Mouse (Mus musculus) heart, embryonic 11.5 days (tissue): ENCODE measurements around the gene Pttg1. TPM values are rescaled to one million over a fixed set of nuclear protein-coding genes. Genes with fewer than 3 reads are reported as not detected.
A peak's percentile ranks its signal among the peaks of the same experiment; 100 is the strongest.

ENCODE experiments used
- ATAC-seq: fragments of 200-750 bp; cut with Nextera tagmentation; replicated peaks from 2 replicates; pipeline ENCODE4 v1.8.0; 2017; ENCODE audit warnings: moderate library complexity; ENCODE audit not compliant: insufficient number of reproducible peaks, low FRiP score, low TSS enrichment
- H3K27ac ChIP-seq: fragments of 300-500 bp; sonication (generic); 2 replicates; pipeline ENCODE4 v1.5.1; 2014; ENCODE audit warnings: mild to moderate bottlenecking, low read depth, low read length
- H3K27me3 ChIP-seq: fragments of 300-500 bp; sonication (generic); 2 replicates; pipeline ENCODE4 v1.6.1; 2014; ENCODE audit warnings: mild to moderate bottlenecking, low read length, mixed read lengths; ENCODE audit not compliant: control insufficient read depth, insufficient read depth
- H3K36me3 ChIP-seq: fragments of 300-500 bp; sonication (generic); 2 replicates; pipeline ENCODE4 v1.6.1; 2014; ENCODE audit warnings: mild to moderate bottlenecking, low read length, moderate library complexity, mixed read lengths; ENCODE audit not compliant: control insufficient read depth, insufficient read depth
- H3K4me1 ChIP-seq: fragments of 300-500 bp; sonication (generic); 2 replicates; pipeline ENCODE4 v1.6.1; 2014; ENCODE audit warnings: low read length; ENCODE audit not compliant: control insufficient read depth, insufficient read depth
- H3K4me2 ChIP-seq: fragments of 300-500 bp; sonication (generic); 2 replicates; pipeline ENCODE4 v1.6.1; 2014; ENCODE audit warnings: mild to moderate bottlenecking, moderate library complexity
- H3K4me3 ChIP-seq: fragments of 300-500 bp; sonication (generic); 2 replicates; pipeline ENCODE4 v1.5.1; 2014; ENCODE audit warnings: low read depth, low read length
- H3K9ac ChIP-seq: fragments of 300-500 bp; sonication (generic); 2 replicates; pipeline ENCODE4 v1.6.1; 2014; ENCODE audit warnings: mild to moderate bottlenecking, low read depth, low read length, moderate library complexity
- H3K9me3 ChIP-seq: fragments of 300-500 bp; sonication (generic); replicated peaks from 2 replicates; pipeline ENCODE4 v1.6.1; 2016; ENCODE audit warnings: low read length; ENCODE audit not compliant: control insufficient read depth
- WGBS: fragments of 180-500 bp; shearing (Covaris S2); extraction: QIAGEN DNeasy Blood & Tissue Kit; methylation state at CpG from one replicate; pipeline ENCODE4 v1.1.7; 2014; ENCODE audit not compliant: insufficient replicate concordance; 5-methylcytosine and 5-hydroxymethylcytosine counted together
- polyA plus RNA-seq: library from polyadenylated mRNA; unstranded; fragments of >200 nt; fragmentation: Nextera tagmentation; extraction: Ambion mirVana; gene quantifications from 2 replicates; pipeline ENCODE4 v1.2.1, GENCODE M21; 2014

Gene Pttg1
- 112 and 119 TPM in 2 replicates for polyA plus RNA-seq

GRCm38 (mm10) chr11:43425824-43426413 is at the start of gene Pttg1:
Pttg1 (minus strand) TSS chr11:43426251.
- H3K9ac ChIP-seq, result peak within 1 kb of the TSS; percentile 82
- ATAC-seq, result peak; percentile 91
- H3K9me3 ChIP-seq, result no peaks in the 10 kb centered on the region
- peak within 1 kb of the TSS; percentile 66 for H3K4me2 ChIP-seq
- no peaks in the 10 kb centered on the region for H3K27me3 ChIP-seq
- H3K4me1 ChIP-seq, result peaks cover 4% of the 10 kb centered on the region; the same call in 1 of the 2 replicates
- whole genome bisulfite sequencing, result 3% methylated on average over 27 of the region's 27 CpGs
- peak within 1 kb of the TSS; percentile 70 for H3K27ac ChIP-seq
- H3K4me3 ChIP-seq, result peak within 1 kb of the TSS; percentile 65
- 0 out of 2 replicates have a peak, but pooled peaks cover 8% of the 10 kb centered on the region for H3K36me3 ChIP-seq

GRCm38 (mm10) chr11:43474225-43474774 is 48.2 kb upstream of the Pttg1 start, which contains the start of gene C1qtnf2:
C1qtnf2 (plus strand) TSS chr11:43474276.
- H3K4me1 ChIP-seq, result no peaks in the 10 kb centered on the region; the same call in 1 of the 2 replicates
- peak within 1 kb of the TSS; percentile 29 for H3K4me3 ChIP-seq
- no peaks in the 10 kb centered on the region for H3K9me3 ChIP-seq
- ATAC-seq, result peak; percentile 72; the same call in 1 of the 2 replicates
- H3K27me3 ChIP-seq, result no peaks in the 10 kb centered on the region; the same call in 1 of the 2 replicates
- H3K27ac ChIP-seq, result no peak within 1 kb of the TSS
- H3K36me3 ChIP-seq, result no peaks in the 10 kb centered on the region
- H3K4me2 ChIP-seq, result peak within 1 kb of the TSS; percentile 70
- H3K9ac ChIP-seq, result peak within 1 kb of the TSS; percentile 4; the same call in 1 of the 2 replicates
- 5% methylated on average over 24 of the region's 24 CpGs for WGBS

- Histone ChIP-seq H3K27me3 (no peaks in the 10 kb centered on the region; the same call in 1 of the 2 replicates), H3K9ac (no peak overlapping the region), H3K36me3 (no peaks in the 10 kb centered on the region), H3K9me3 (no peaks in the 10 kb centered on the region), H3K4me3 (peak overlapping the region; percentile 29), H3K4me1 (no peaks in the 10 kb centered on the region; the same call in 1 of the 2 replicates), H3K4me2 (peak overlapping the region; percentile 70), H3K27ac (no peak overlapping the region)
- ATAC-seq, result no peak
- 54% methylated on average over 15 of the region's 15 CpGs for WGBS
Observed at GRCm38 (mm10) chr11:43473635-43474224, 47.7 kb upstream of the Pttg1 start.

GRCm38 (mm10) chr11:43473115-43473514 is 47.1 kb upstream of the Pttg1 start:
- no peak for ATAC-seq
- H3K27ac ChIP-seq, result no peak overlapping the region
- no peak overlapping the region for H3K4me3 ChIP-seq
- H3K27me3 ChIP-seq, result no peaks in the 10 kb centered on the region; the same call in 1 of the 2 replicates
- no peaks in the 10 kb centered on the region; the same call in 1 of the 2 replicates for H3K4me1 ChIP-seq
- H3K4me2 ChIP-seq, result no peak overlapping the region
- 60% methylated on average over 1 of the region's 1 CpGs for WGBS
- H3K36me3 ChIP-seq, result no peaks in the 10 kb centered on the region
- no peaks in the 10 kb centered on the region for H3K9me3 ChIP-seq
- H3K9ac ChIP-seq, result no peak overlapping the region

- Histone ChIP-seq H3K9ac (no peak overlapping the region), H3K36me3 (no peaks in the 10 kb centered on the region), H3K27ac (no peak overlapping the region), H3K27me3 (no peaks in the 10 kb centered on the region; the same call in 1 of the 2 replicates), H3K9me3 (no peaks in the 10 kb centered on the region), H3K4me3 (no peak overlapping the region), H3K4me2 (no peak overlapping the region), H3K4me1 (no peaks in the 10 kb centered on the region; the same call in 1 of the 2 replicates)
- 71% methylated on average over 6 of the region's 6 CpGs for WGBS
- ATAC-seq, result no peak
Observed at GRCm38 (mm10) chr11:43470881-43471820, 45.1 kb upstream of the Pttg1 start.

- 41% methylated on average over 5 of the region's 5 CpGs for WGBS
Observed at GRCm38 (mm10) chr11:43470118-43470517, 44.1 kb upstream of the Pttg1 start.

GRCm38 (mm10) chr11:43463204-43463603 is 37.2 kb upstream of the Pttg1 start:
- Histone ChIP-seq H3K4me3 (no peak overlapping the region), H3K4me2 (no peak overlapping the region), H3K27me3 (no peaks in the 10 kb centered on the region), H3K9me3 (no peaks in the 10 kb centered on the region), H3K27ac (no peak overlapping the region), H3K9ac (no peak overlapping the region), H3K36me3 (no peaks in the 10 kb centered on the region), H3K4me1 (no peaks in the 10 kb centered on the region)
- WGBS, result 88% methylated on average over 25 of the region's 25 CpGs
- no peak for ATAC-seq

More at GRCm38 (mm10) chr11:43470118-43470517, 44.1 kb upstream of the Pttg1 start:
- Histone ChIP-seq H3K9me3 (no peaks in the 10 kb centered on the region), H3K27me3 (no peaks in the 10 kb centered on the region; the same call in 1 of the 2 replicates), H3K9ac (no peak overlapping the region), H3K4me3 (no peak overlapping the region), H3K27ac (no peak overlapping the region), H3K4me2 (no peak overlapping the region), H3K36me3 (no peaks in the 10 kb centered on the region), H3K4me1 (no peaks in the 10 kb centered on the region; the same call in 1 of the 2 replicates)
- no peak for ATAC-seq

GRCm38 (mm10) chr11:43452266-43452665 is 26.2 kb upstream of the Pttg1 start:
- Histone ChIP-seq H3K27me3 (no peaks in the 10 kb centered on the region), H3K4me1 (no peaks in the 10 kb centered on the region), H3K9ac (no peak overlapping the region), H3K9me3 (no peaks in the 10 kb centered on the region), H3K4me2 (no peak overlapping the region), H3K36me3 (no peaks in the 10 kb centered on the region), H3K27ac (no peak overlapping the region), H3K4me3 (no peak overlapping the region)
- WGBS, result 70% methylated on average over 2 of the region's 2 CpGs
- no peak for ATAC-seq
